Mouse (Mus musculus) frontal cortex, postnatal 25 days (tissue): ENCODE data around the gene Olfr710.
"Not testable (repeated sequence)": the region's sequence is repeated elsewhere in the genome, so short reads cannot be mapped to it uniquely, and the experiment has no call there.

Source experiments
- DNase-seq, 2 experiments: peaks; one replicate each; pipeline ENCODE4 v3.0.0; 2022; ENCODE audit warnings: low spot score in 2 of 2

Gene Olfr710

GRCm38 (mm10) chr7:106948212-106948611, at the start of gene Olfr710:
Gene Olfr710, minus strand, starts transcription at chr7:106948312.
- DNase-seq: no peak

DNA sequence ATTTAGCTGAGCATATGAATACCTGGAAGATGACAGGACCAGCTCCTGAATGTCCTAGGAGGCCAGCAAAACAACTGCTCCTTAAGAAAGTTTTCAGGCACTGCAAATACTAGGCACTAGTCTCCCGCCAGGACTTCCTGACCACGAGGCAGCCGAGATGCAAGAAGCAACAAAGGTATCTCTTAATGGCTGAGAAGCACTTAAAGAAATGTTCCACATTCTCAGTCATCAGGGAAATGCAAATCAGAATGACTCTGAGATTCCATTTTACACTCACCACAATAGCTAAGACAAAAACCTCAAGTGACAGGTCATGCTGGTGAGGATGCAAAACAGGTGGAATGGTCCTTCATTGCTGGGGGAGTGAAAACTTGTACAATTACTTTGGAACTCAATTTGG, 37.1 kb upstream of the Olfr710 start:
- no peak for DNase-seq

DNA sequence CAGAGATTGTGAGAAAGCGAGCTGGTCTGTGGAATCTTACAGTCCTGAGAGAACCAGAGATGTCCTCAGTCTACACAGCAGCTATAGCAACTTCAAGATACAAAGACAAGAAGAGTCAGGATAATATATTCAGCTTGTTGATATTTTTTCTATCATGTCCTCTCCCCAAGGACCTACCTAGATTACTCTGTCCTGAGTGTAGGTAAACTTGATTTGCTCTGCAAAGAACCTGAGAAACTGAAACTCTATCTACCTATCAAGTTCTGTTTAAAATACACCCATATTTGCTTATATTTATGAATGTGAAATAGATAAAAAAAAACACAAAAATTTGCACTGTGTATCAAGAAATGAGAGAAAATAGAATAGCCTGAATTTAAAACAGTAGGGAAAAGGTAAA, 27.2 kb upstream of the Olfr710 start, which contains the start of gene Olfr711:
Olfr711 (minus strand) TSS at position 101 of the 400 bp plus-strand sequence.
- no peak for DNase-seq

- DNase-seq: not testable (repeated sequence)
Observed at GRCm38 (mm10) chr7:106967503-106967902, 19.4 kb upstream of the Olfr710 start.

- no peak for DNase-seq
Observed at GRCm38 (mm10) chr7:106963837-106964236, 15.7 kb upstream of the Olfr710 start, which contains the start of gene Olfr6. Gene Olfr6, minus strand, starts transcription at chr7:106963937.

DNA sequence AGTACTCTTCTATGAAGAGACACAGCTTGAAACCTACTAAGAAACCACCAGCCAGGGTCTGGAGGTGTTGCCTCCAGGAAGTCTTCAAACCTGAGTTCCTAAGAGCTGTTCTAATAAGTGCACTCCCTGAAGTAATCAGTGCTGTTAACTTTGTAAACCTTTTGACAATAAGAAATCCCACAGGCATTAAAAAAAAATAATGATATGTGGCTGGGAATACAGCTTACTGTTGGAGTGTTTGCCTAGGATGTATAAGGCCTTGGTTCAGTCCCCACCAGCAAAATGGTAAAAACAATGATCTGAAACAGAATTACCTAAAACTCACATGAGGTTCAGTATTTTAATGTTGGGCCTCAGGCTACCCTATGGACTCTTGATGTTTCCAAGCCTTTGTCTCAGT, 16.0 kb downstream of the Olfr710 start, which contains the start of gene Olfr709-ps1:
Olfr709-ps1 (minus strand) TSS at position 101 of the 400 bp plus-strand sequence.
- DNase-seq: no peak

- DNase-seq: not testable (repeated sequence)
Observed at GRCm38 (mm10) chr7:106920961-106921360, 27.2 kb downstream of the Olfr710 start.

- DNase-seq: no peak
Observed at GRCm38 (mm10) chr7:106907676-106908075, 40.4 kb downstream of the Olfr710 start, which contains the start of gene Olfr1532-ps1. Gene Olfr1532-ps1, plus strand, starts transcription at chr7:106908001.

DNA sequence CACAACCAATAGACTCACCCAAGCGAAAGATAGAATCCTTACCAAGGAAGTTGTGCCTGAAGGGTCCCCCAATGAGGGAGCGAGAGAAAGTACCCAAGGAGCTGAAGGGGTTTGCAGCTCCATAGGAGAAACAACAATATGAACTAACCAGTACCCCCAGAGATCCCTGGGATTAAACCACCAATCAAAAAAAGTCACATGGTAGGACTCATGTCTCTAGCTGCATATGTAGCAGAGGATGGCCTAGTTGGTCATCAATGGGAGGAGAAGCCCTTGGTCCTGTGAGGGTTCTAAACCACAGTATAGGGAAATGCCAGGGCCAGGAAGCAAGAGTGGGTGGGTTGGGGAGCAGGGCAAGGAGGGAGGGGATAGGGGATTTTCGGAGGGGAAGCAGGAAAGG, 47.0 kb downstream of the Olfr710 start, which contains the start of gene Olfr707:
Olfr707 (minus strand) TSS at position 101 of the 400 bp plus-strand sequence.
- not testable (repeated sequence) for DNase-seq
